Mouse (Mus musculus) testis, adult 2 months (tissue): ENCODE measurements around the gene Apoa1.

Source experiments
- CTCF ChIP-seq: fragments of 200-500 bp; IDR thresholded peaks from 2 replicates; pipeline ENCODE4 v1.5.1; 2012; ENCODE audit warnings: low read depth, mild to moderate bottlenecking, inconsistent platforms, low read length, moderate library complexity; ENCODE audit not compliant: control insufficient read depth, insufficient read depth, insufficient replicate concordance
- POLR2A ChIP-seq: fragments of 200-500 bp; IDR thresholded peaks from 2 replicates; pipeline ENCODE4 v1.6.1; 2012; ENCODE audit warnings: low read depth, mild to moderate bottlenecking, inconsistent platforms, low read length, moderate library complexity; ENCODE audit not compliant: control insufficient read depth

DNA sequence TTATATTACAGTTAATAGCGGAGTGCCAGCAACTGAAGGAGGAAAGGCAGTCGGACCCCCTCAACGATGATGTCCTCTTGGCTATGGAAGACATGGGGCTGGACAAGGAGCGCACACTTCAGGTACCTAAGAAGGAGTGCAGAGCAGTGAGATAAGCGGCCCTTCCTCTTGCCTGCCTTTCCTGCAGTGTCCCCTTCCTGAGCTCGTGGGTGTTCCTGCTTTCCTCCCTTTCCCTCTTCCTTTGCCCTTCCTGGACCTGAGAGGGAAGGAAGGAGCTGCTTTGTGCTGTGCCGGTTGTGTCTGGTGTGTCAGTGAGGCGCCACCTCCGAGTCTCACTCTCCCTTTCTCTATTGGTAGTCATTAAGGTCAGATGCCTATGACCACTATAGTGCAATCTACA, 33.6 kb upstream of the Apoa1 start:
- TF ChIP-seq CTCF, result no peak
- TF ChIP-seq POLR2A, result no peak
